Mouse (Mus musculus): ENCODE measurements around the gene Arhgap31. TPM values are rescaled to one million over a fixed set of nuclear protein-coding genes. Genes with fewer than 3 reads are reported as not detected.

Gene Arhgap31
- polyA plus RNA-seq, 1 experiment from 2014 or later: 6.8 TPM

- no peak overlapping the region for H3K4me2 ChIP-seq (replicated peaks)
- H3K4me3 ChIP-seq (replicated peaks): no peak overlapping the region
- no peaks in the 10 kb centered on the region for H3K9me3 ChIP-seq
- peaks cover 25% of the 10 kb centered on the region; the same call in 1 of the 2 replicates for H3K36me3 ChIP-seq
- H3K27me3 ChIP-seq (replicated peaks): no peaks in the 10 kb centered on the region
- ATAC-seq: no peak
- no peak overlapping the region for H3K27ac ChIP-seq
- WGBS: 94% methylated on average over 3 of the region's 3 CpGs
- H3K9ac ChIP-seq: no peak overlapping the region
- H3K4me1 ChIP-seq (replicated peaks): no peaks in the 10 kb centered on the region
These were observed 141.6 kb downstream of the Arhgap31 start for GRCm38 (mm10) chr16:38571481-38571880.

DNA sequence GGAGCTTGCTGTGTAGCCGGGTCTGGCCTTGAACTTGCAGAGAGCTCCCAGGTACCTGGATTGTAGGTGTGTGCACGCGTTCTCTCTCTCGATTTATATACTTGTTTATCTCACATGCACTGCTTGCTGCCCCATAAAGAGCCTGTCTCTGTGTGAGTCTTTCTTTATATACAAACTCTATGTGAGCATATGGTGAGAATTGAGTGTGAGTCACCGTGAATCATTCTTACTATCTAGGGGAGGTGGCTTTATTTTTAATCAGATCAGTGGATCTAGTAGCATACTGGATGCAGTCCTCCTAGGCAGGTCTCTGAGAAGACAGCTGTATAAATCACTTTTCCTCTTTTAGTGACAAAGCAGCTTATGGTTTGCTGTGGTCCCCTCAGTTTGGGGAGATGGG lies 144.9 kb downstream of the Arhgap31 start:
- H3K27ac ChIP-seq: no peak overlapping the region
- no peak overlapping the region for H3K9ac ChIP-seq
- H3K4me1 ChIP-seq (replicated peaks): 0 out of 2 replicates have a peak, but pooled peaks cover 5% of the 10 kb centered on the region
- H3K4me2 ChIP-seq (replicated peaks): no peak overlapping the region
- 95% methylated on average over 5 of the region's 5 CpGs for WGBS
- H3K36me3 ChIP-seq: peaks cover 27% of the 10 kb centered on the region; the same call in 1 of the 2 replicates
- ATAC-seq: no peak
- H3K27me3 ChIP-seq (replicated peaks): no peaks in the 10 kb centered on the region
- no peaks in the 10 kb centered on the region for H3K9me3 ChIP-seq
- no peak overlapping the region for H3K4me3 ChIP-seq (replicated peaks)

- H3K4me3 ChIP-seq (replicated peaks): peak overlapping the region; percentile 87
- no peaks in the 10 kb centered on the region for H3K27me3 ChIP-seq (replicated peaks)
- peak overlapping the region; percentile 76 for H3K9ac ChIP-seq
- H3K4me2 ChIP-seq (replicated peaks): peak overlapping the region; percentile 55
- 0 out of 2 replicates have a peak, but pooled peaks cover 15% of the 10 kb centered on the region for H3K36me3 ChIP-seq
- no peak overlapping the region for H3K27ac ChIP-seq
- ATAC-seq: no peak
- 0 out of 2 replicates have a peak, but pooled peaks cover 5% of the 10 kb centered on the region for H3K4me1 ChIP-seq (replicated peaks)
- no peaks in the 10 kb centered on the region for H3K9me3 ChIP-seq
- 31% methylated on average over 10 of the region's 10 CpGs for WGBS
These were observed 149.6 kb downstream of the Arhgap31 start for GRCm38 (mm10) chr16:38563516-38563915.

- WGBS: under 1% methylated on average over 25 of the region's 25 CpGs
These were observed 150.1 kb downstream of the Arhgap31 start for GRCm38 (mm10) chr16:38562968-38563327.

GRCm38 (mm10) chr16:38562131-38562967 lies 150.7 kb downstream of the Arhgap31 start:
- WGBS: 7% methylated on average over 37 of the region's 37 CpGs
- H3K27ac ChIP-seq: peak overlapping the region; percentile 76
- ATAC-seq: peak; percentile 98
- H3K4me1 ChIP-seq (replicated peaks): 0 out of 2 replicates have a peak, but pooled peaks cover 5% of the 10 kb centered on the region
- peak overlapping the region; percentile 55 for H3K4me2 ChIP-seq (replicated peaks)
- H3K4me3 ChIP-seq (replicated peaks): peak overlapping the region; percentile 87
- no peaks in the 10 kb centered on the region for H3K27me3 ChIP-seq (replicated peaks)
- H3K36me3 ChIP-seq: 0 out of 2 replicates have a peak, but pooled peaks cover 9% of the 10 kb centered on the region
- H3K9me3 ChIP-seq: no peaks in the 10 kb centered on the region
- H3K9ac ChIP-seq: peak overlapping the region; percentile 76

More at GRCm38 (mm10) chr16:38562968-38563327, 150.1 kb downstream of the Arhgap31 start:
- H3K36me3 ChIP-seq: 0 out of 2 replicates have a peak, but pooled peaks cover 9% of the 10 kb centered on the region
- H3K27ac ChIP-seq: peak overlapping the region; percentile 76
- peak; percentile 82; the same call in 1 of the 2 replicates for ATAC-seq
- peak overlapping the region; percentile 76 for H3K9ac ChIP-seq
- H3K4me1 ChIP-seq (replicated peaks): 0 out of 2 replicates have a peak, but pooled peaks cover 5% of the 10 kb centered on the region
- no peaks in the 10 kb centered on the region for H3K27me3 ChIP-seq (replicated peaks)
- H3K4me2 ChIP-seq (replicated peaks): peak overlapping the region; percentile 55
- no peaks in the 10 kb centered on the region for H3K9me3 ChIP-seq
- peak overlapping the region; percentile 87 for H3K4me3 ChIP-seq (replicated peaks)

DNA sequence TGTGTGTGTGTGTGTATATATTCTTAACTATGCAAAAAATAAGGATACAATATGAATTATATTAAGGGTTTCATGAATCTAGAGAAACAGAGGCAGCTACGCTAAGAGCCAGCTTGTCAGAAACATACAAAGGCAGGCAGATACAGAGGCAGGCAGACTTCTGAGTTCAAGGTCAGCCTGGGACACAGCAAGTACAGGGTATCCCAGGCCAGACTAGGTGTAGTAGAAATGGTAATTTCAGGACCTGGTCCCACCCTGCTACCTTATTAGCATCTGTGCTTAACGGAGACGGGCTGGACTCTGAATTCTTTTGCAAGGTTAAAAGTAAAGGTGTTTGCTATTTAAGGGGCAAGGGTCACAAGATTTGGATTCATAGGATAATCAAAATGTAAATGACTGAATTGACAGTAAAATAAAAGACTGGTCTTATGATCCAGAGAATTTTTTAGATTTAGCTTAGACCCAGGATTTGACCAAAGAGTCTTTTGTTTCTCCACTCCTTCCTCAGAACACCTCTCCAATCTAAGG lies 154.8 kb downstream of the Arhgap31 start, which contains the start of gene Tmem39a:
Gene Tmem39a (plus strand): TSS at position 478 of the 528 bp plus-strand sequence.
- Histone ChIP-seq H3K9me3 (no peaks in the 10 kb centered on the region), H3K36me3 (no peaks in the 10 kb centered on the region), H3K9ac (no peak within 1 kb of the TSS), H3K27ac (no peak within 1 kb of the TSS), H3K4me1 (replicated peaks) (no peaks in the 10 kb centered on the region), H3K4me3 (replicated peaks) (no peak within 1 kb of the TSS), H3K4me2 (replicated peaks) (no peak within 1 kb of the TSS), H3K27me3 (replicated peaks) (peaks cover 5% of the 10 kb centered on the region; the same call in 1 of the 2 replicates)
- 83% methylated on average over 3 of the region's 3 CpGs for WGBS
- no peak for ATAC-seq

DNA sequence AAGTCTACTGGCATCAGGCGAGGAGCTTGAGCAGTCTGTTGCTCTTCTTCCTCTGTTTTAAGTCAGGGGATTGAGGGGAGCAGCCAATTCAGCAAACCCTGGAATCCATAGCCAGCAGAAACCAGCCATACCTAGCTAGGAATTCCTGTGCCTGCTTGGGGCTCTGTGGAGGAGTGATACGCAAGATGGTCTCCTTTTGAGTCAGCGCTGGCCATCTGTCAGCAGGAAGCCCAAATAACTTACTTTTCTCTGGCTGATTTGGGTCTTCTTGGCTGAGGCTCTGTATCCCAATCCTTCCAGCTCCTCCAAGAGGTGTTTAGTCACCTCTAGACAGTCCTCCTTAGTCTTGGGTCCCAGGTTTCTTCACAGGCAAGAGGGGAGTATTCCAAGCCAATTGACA lies 157.1 kb downstream of the Arhgap31 start:
- no peak overlapping the region for H3K4me3 ChIP-seq (replicated peaks)
- no peaks in the 10 kb centered on the region for H3K9me3 ChIP-seq
- no peaks in the 10 kb centered on the region for H3K36me3 ChIP-seq
- H3K4me2 ChIP-seq (replicated peaks): no peak overlapping the region
- H3K27ac ChIP-seq: no peak overlapping the region
- ATAC-seq: no peak
- 84% methylated on average over 3 of the region's 3 CpGs for WGBS
- H3K4me1 ChIP-seq (replicated peaks): no peaks in the 10 kb centered on the region
- H3K27me3 ChIP-seq (replicated peaks): peaks cover 9% of the 10 kb centered on the region; the same call in 1 of the 2 replicates
- no peak overlapping the region for H3K9ac ChIP-seq

DNA sequence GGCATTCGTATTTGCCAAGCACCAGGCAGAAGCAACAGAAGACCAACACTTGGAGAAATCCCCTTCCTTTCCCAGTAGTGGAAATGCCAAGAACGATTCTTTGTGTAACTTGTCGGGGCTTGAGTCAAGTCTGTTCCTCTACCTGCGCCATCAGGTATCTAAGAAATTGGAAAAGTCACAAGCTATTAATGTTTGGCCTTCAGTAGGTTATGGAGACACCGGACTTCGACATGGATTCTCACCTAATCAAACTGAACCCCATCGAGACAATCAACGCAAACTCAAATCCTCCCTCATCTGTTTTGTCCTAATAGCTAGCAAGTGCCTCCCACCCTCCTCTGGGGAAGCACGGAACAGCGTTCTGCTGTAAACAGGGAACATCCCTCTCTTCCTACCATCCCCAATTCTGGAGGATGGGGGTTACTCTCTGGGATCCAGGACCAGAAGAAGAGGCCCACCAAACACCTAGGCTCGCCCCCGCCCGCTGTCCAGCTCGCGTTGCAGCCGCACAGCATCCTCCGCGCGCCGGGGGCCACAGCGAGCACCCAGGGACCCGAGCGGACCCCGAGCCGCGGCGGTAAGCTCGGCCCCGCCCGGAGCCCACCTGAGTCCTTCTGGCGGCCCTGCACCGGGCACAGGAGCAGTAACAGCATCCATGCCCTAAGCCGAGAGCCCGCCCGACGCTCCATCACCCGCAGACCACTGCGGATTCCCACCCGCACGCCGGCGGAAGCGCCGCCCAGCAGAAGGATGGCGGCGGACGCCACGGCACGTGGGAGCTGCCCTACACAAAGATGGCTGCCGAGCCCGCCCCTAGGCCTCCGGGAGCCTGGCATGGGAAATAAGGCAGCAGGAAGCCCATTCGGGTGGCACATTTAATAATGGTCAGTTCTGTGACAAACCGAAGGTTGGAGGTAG lies 163.3 kb downstream of the Arhgap31 start, which contains the start of gene Poglut1:
Gene Poglut1 (minus strand): TSS at position 780 of the 918 bp plus-strand sequence.
- Histone ChIP-seq H3K4me3 (replicated peaks) (peak within 1 kb of the TSS; percentile 82), H3K4me2 (replicated peaks) (peak within 1 kb of the TSS; percentile 86), H3K27me3 (replicated peaks) (peaks cover 6% of the 10 kb centered on the region; the same call in 1 of the 2 replicates), H3K4me1 (replicated peaks) (peaks cover 6% of the 10 kb centered on the region; the same call in 1 of the 2 replicates), H3K27ac (no peak within 1 kb of the TSS), H3K9me3 (no peaks in the 10 kb centered on the region), H3K36me3 (peaks cover 7% of the 10 kb centered on the region), H3K9ac (peak within 1 kb of the TSS; percentile 70)
- ATAC-seq: peak; percentile 95
- WGBS: 2% methylated on average over 54 of the region's 54 CpGs

Other genes starting within 250 kb of the Arhgap31 start
- 25.6 and 26.6 TPM in 2 replicates for gene Timmdc1, start 190.6 kb downstream of the Arhgap31 start, polyA plus RNA-seq (2015; fragmentation: Nextera tagmentation; extraction: Ambion mirVana)
- 35.6 and 38.6 TPM in 2 replicates for gene Poglut1, start 163.0 kb downstream of the Arhgap31 start, polyA plus RNA-seq (2015; fragmentation: Nextera tagmentation; extraction: Ambion mirVana)
- gene Tmem39a, start 154.6 kb downstream of the Arhgap31 start, polyA plus RNA-seq (2015; fragmentation: Nextera tagmentation; extraction: Ambion mirVana): 89.5 and 92.8 TPM in 2 replicates
- 21.5 and 22.1 TPM in 2 replicates for gene B4galt4, start 29.0 kb upstream of the Arhgap31 start, polyA plus RNA-seq (2015; fragmentation: Nextera tagmentation; extraction: Ambion mirVana)
- 14.4 and 16.8 TPM in 2 replicates for gene Upk1b, start 87.1 kb upstream of the Arhgap31 start, polyA plus RNA-seq (2015; fragmentation: Nextera tagmentation; extraction: Ambion mirVana)
- gene 4930435E12Rik, start 115.5 kb upstream of the Arhgap31 start, polyA plus RNA-seq (2015; fragmentation: Nextera tagmentation; extraction: Ambion mirVana): not detected in 2 replicates
- gene Igsf11, start 179.4 kb upstream of the Arhgap31 start, polyA plus RNA-seq (2015; fragmentation: Nextera tagmentation; extraction: Ambion mirVana): 1.7 TPM in 2 replicates